Mouse (Mus musculus) c-Kit-positive CD71-positive TER-119-negative erythroid progenitor cells, embryonic 14.5 days (primary cell): ENCODE measurements around the gene Gcgr.
"Not testable (repeated sequence)": the region's sequence is repeated elsewhere in the genome, so short reads cannot be mapped to it uniquely, and the experiment has no call there.

Source experiments
- DNase-seq: peaks from one replicate; pipeline ENCODE4 v3.0.0-alpha.2; 2013; ENCODE audit warnings: low read depth

The Gcgr gene

GRCm38 (mm10) chr11:120538485-120538884, 8.0 kb downstream of the Gcgr start:
- no peak for DNase-seq

- DNase-seq: no peak
Measured at GRCm38 (mm10) chr11:120538955-120539284, 8.4 kb downstream of the Gcgr start.

GRCm38 (mm10) chr11:120539285-120540014, 9.0 kb downstream of the Gcgr start:
- no peak for DNase-seq

GRCm38 (mm10) chr11:120541907-120542306, 11.4 kb downstream of the Gcgr start:
- DNase-seq: no peak

GRCm38 (mm10) chr11:120542376-120542775, 11.9 kb downstream of the Gcgr start:
- no peak for DNase-seq

GRCm38 (mm10) chr11:120545964-120546363, 15.5 kb downstream of the Gcgr start:
- no peak for DNase-seq

GRCm38 (mm10) chr11:120547469-120547868, 17.0 kb downstream of the Gcgr start:
- no peak for DNase-seq

- DNase-seq: no peak
Measured at GRCm38 (mm10) chr11:120548214-120548613, 17.7 kb downstream of the Gcgr start.

GRCm38 (mm10) chr11:120548786-120549167, 18.3 kb downstream of the Gcgr start:
- DNase-seq: no peak

- DNase-seq: peak; percentile 80
Measured at GRCm38 (mm10) chr11:120549168-120549945, 18.9 kb downstream of the Gcgr start, which contains the start of gene Mcrip1. Gene Mcrip1, minus strand, starts transcription at chr11:120549727.

GRCm38 (mm10) chr11:120549986-120550809, 19.7 kb downstream of the Gcgr start:
- no peak for DNase-seq

GRCm38 (mm10) chr11:120550810-120551440, 20.4 kb downstream of the Gcgr start, which contains the start of gene Ppp1r27:
Gene Ppp1r27, minus strand, starts transcription at chr11:120551132.
- DNase-seq: no peak

- no peak for DNase-seq
Measured at GRCm38 (mm10) chr11:120552736-120553135, 22.2 kb downstream of the Gcgr start.

GRCm38 (mm10) chr11:120554834-120555233, 24.3 kb downstream of the Gcgr start:
- DNase-seq: no peak

- DNase-seq: no peak
Measured at GRCm38 (mm10) chr11:120555260-120555659, 24.8 kb downstream of the Gcgr start.

GRCm38 (mm10) chr11:120558843-120559242, 28.3 kb downstream of the Gcgr start:
- DNase-seq: not testable (repeated sequence)

- DNase-seq: no peak
Measured at GRCm38 (mm10) chr11:120560952-120561728, 30.6 kb downstream of the Gcgr start.

- no peak for DNase-seq
Measured at GRCm38 (mm10) chr11:120562949-120563348, 32.5 kb downstream of the Gcgr start.

- no peak for DNase-seq
Measured at GRCm38 (mm10) chr11:120565114-120565513, 34.6 kb downstream of the Gcgr start.

- no peak for DNase-seq
Measured at GRCm38 (mm10) chr11:120568324-120568723, 37.8 kb downstream of the Gcgr start.

GRCm38 (mm10) chr11:120571122-120571521, 40.6 kb downstream of the Gcgr start:
- DNase-seq: no peak
